Mouse (Mus musculus): Measurements from ENCODE around the gene Gcgr. TPM values are rescaled to one million over a fixed set of nuclear protein-coding genes. Genes with fewer than 3 reads are reported as not detected.

Gene Gcgr
- polyA plus RNA-seq, 1 experiment = 0.13 TPM

DNA sequence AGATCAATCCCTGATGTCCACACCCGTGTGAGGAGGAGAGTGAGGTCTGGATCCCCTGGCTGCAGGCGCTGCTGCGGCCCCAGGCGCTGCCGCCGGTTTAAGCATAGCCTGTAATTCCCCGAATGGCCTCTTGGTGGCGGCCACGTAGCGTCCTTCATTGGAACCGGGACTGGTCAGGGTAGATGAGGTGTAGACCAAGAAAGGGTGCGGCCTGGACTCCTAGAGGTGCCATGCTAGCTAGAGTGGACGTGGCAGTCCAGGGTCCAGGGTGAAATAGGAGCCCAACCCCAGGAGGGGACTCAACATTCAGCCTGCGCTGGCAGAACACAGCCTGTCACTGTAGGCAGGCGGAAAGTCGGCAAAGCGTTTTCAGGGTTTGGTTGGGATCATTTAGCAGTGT is 14.9 kb upstream of the Gcgr start:
- H3K4me3 ChIP-seq (ENCODE audit: insufficient read depth, low read length) = no peak overlapping the region
- no peak for TF ChIP-seq POLR2A (IDR thresholded peaks at IDR 0.05; ENCODE audit: extremely low read depth, insufficient read depth, low read length)
- peak; percentile 94 for TF ChIP-seq CTCF (IDR thresholded peaks at IDR 0.05; ENCODE audit: extremely low read depth, insufficient read depth, low read length)
- no peak overlapping the region for H3K27ac ChIP-seq (ENCODE audit: insufficient read depth, low read length)
- peaks cover 4% of the 10 kb centered on the region; the same call in 1 of the 2 replicates for H3K4me1 ChIP-seq (ENCODE audit: control insufficient read depth, insufficient read depth, low read length)

DNA sequence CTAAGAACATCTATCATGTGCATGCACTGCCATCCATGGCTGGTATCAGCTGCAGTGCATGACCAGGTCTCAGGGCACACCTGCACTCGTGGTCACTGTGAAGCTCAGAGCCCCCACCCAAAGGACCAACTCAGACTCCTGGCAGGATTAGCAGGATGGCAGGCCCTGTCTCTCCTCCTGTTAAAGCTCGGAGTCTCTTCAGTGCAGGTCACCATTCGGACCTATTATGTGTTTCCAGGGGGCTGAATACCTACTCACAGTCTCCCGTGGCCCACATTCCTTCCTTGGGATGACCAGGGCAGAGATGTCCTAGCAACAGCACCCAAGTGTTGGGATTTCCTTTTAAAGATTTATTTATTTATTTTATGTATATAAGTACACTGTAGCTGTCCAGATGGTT is 13.4 kb upstream of the Gcgr start:
- no peak overlapping the region for H3K4me3 ChIP-seq (ENCODE audit: insufficient read depth, low read length)
- peaks cover 4% of the 10 kb centered on the region; the same call in 1 of the 2 replicates for H3K4me1 ChIP-seq (ENCODE audit: control insufficient read depth, insufficient read depth, low read length)
- H3K27ac ChIP-seq (ENCODE audit: insufficient read depth, low read length) = no peak overlapping the region
- no peak for TF ChIP-seq POLR2A (IDR thresholded peaks at IDR 0.05; ENCODE audit: extremely low read depth, insufficient read depth, low read length)
- no peak for TF ChIP-seq CTCF (IDR thresholded peaks at IDR 0.05; ENCODE audit: extremely low read depth, insufficient read depth, low read length)

DNA sequence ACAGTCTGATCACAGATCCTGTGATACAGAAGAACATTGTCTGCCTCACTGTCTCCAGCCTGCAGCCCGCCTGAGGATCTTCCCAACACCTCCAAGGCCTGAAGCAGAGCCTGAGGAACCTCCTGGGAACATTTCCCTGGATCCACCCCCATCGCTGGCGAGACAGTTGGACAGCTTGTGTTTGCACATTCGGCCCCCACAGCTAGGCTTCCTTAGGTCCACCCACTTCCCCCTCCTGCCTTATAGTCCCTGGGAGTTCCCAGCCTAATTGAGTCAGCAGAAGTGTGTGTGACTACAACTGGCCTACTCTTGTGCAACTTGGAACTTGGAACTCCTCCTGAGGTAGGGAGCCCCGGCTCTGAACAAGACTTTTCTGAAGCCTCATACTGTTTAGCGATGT is 12.5 kb upstream of the Gcgr start:
- TF ChIP-seq CTCF (IDR thresholded peaks at IDR 0.05; ENCODE audit: extremely low read depth, insufficient read depth, low read length) (no peak), POLR2A (IDR thresholded peaks at IDR 0.05; ENCODE audit: extremely low read depth, insufficient read depth, low read length) (no peak)
- Histone ChIP-seq H3K27ac (ENCODE audit: insufficient read depth, low read length) (no peak overlapping the region), H3K4me3 (ENCODE audit: insufficient read depth, low read length) (no peak overlapping the region), H3K4me1 (ENCODE audit: control insufficient read depth, insufficient read depth, low read length) (peaks cover 4% of the 10 kb centered on the region; the same call in 1 of the 2 replicates)

DNA sequence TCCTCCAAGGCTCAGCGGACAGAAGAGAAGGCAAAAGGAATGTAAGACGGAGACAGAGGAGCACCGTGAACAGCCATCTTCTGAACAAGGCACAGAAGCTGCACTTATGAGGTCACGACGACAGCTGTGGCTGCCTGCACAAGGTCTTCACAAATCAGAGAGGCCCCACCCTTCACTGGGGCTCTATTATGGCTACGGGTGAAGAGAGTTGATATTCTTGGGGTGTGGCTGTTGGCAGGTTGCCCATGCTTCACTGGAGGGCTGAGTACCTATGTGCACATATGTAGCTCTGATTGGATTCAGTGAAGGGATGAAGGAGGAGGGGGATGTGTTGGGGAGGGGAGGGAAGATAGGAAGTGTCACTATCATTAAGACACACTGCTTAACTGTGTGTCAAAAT is 11.9 kb upstream of the Gcgr start:
- Histone ChIP-seq H3K27ac (ENCODE audit: insufficient read depth, low read length) (no peak overlapping the region), H3K4me3 (ENCODE audit: insufficient read depth, low read length) (no peak overlapping the region), H3K4me1 (ENCODE audit: control insufficient read depth, insufficient read depth, low read length) (peaks cover 4% of the 10 kb centered on the region; the same call in 1 of the 2 replicates)
- TF ChIP-seq CTCF (IDR thresholded peaks at IDR 0.05; ENCODE audit: extremely low read depth, insufficient read depth, low read length) (no peak), POLR2A (IDR thresholded peaks at IDR 0.05; ENCODE audit: extremely low read depth, insufficient read depth, low read length) (no peak)

DNA sequence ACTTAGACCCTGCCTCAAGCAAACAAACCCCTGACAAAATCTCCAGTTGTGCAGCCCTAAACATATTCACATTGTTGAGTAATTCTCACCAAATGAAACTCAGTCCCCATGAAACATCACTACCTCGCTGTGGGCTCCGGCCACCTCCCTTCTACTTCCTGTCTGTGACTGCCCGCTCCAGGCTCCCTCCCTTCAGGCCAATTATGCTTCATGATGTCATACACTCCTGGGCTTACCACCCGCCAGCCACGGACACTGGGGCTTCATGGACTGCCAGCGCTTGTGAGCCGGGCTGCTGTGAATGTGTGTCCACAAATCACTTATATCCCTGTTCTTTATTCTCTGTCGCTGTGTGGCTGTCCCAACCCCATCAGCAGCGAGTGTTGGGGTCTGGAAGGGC is 10.8 kb upstream of the Gcgr start:
- TF ChIP-seq CTCF (IDR thresholded peaks at IDR 0.05; ENCODE audit: extremely low read depth, insufficient read depth, low read length) (no peak), POLR2A (IDR thresholded peaks at IDR 0.05; ENCODE audit: extremely low read depth, insufficient read depth, low read length) (no peak)
- H3K27ac ChIP-seq (ENCODE audit: insufficient read depth, low read length) = no peak overlapping the region
- H3K4me3 ChIP-seq (ENCODE audit: insufficient read depth, low read length) = no peak overlapping the region
- H3K4me1 ChIP-seq (ENCODE audit: control insufficient read depth, insufficient read depth, low read length) = peaks cover 4% of the 10 kb centered on the region; the same call in 1 of the 2 replicates

DNA sequence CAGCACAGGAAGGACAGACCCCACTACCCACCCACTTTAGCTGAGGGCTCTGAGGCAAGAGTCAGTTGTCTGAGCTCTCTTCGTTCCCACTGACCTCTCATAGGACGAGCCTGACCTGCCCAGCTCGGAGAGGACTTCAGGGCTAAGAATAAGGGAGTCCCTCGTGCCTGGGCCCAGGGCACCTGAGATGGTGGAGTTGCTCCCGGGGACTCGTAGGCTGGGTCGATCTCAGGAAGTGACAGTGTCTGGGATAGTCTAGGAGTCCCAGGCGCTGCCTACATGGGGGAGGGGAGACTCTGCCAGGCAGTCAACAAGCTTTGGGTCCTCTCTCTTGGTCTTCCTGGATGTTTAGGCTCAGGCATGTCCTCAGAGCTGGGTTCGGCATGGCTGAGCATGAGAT is 10.0 kb upstream of the Gcgr start:
- H3K4me1 ChIP-seq (ENCODE audit: control insufficient read depth, insufficient read depth, low read length) = peaks cover 4% of the 10 kb centered on the region; the same call in 1 of the 2 replicates
- no peak overlapping the region for H3K27ac ChIP-seq (ENCODE audit: insufficient read depth, low read length)
- TF ChIP-seq CTCF (IDR thresholded peaks at IDR 0.05; ENCODE audit: extremely low read depth, insufficient read depth, low read length) (no peak), POLR2A (IDR thresholded peaks at IDR 0.05; ENCODE audit: extremely low read depth, insufficient read depth, low read length) (no peak)
- no peak overlapping the region for H3K4me3 ChIP-seq (ENCODE audit: insufficient read depth, low read length)

DNA sequence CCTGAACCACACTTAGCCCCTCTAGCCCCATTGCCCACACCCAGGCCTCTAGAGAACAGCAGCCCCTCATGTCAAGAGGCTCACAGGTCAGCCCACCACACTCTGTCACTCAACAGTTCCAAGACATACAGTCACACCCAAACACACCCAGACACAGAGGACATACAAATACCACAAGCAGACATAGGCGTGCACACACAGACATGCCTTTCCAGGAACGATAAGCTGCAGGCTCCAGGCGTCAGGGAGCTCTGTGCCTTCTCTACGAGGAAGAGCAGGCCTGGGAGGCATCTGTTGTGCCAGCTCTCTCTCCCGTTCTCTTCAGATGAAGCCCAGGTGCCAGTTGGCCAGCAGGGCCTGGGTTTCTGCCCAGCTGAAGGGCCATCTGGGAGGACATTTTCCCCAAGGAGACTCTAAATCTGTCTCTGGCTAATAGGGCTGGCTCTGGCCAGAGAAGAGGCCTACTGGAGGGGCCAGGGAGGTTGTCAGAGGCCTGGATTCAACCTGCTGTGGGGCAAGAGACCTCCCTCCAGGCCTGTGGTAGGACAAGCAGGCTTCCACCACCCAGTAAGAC is 9.4 kb upstream of the Gcgr start:
- peaks cover 4% of the 10 kb centered on the region; the same call in 1 of the 2 replicates for H3K4me1 ChIP-seq (ENCODE audit: control insufficient read depth, insufficient read depth, low read length)
- H3K4me3 ChIP-seq (ENCODE audit: insufficient read depth, low read length) = no peak overlapping the region
- no peak overlapping the region for H3K27ac ChIP-seq (ENCODE audit: insufficient read depth, low read length)
- TF ChIP-seq POLR2A (IDR thresholded peaks at IDR 0.05; ENCODE audit: extremely low read depth, insufficient read depth, low read length) = no peak
- no peak for TF ChIP-seq CTCF (IDR thresholded peaks at IDR 0.05; ENCODE audit: extremely low read depth, insufficient read depth, low read length)

DNA sequence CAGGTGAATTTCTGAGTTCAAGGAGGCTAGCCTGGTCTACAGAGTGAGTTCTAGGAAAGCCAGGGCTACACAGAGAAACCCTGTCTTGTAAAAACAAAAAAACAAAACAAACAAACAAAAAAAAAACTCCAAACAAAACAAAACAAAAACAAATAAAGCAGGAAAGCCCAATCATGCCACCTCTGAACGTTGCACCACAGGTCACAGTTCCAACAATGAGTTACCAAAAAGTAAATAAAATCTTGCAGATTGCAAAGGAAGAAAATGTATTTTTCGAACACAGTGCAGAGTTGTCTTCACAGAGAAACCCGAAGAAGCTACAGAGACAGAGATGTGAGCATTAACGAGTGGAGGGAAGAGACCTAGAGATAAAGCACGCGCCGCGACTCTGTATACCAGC is 7.9 kb upstream of the Gcgr start:
- H3K4me3 ChIP-seq (ENCODE audit: insufficient read depth, low read length) = no peak overlapping the region
- TF ChIP-seq CTCF (IDR thresholded peaks at IDR 0.05; ENCODE audit: extremely low read depth, insufficient read depth, low read length) (no peak), POLR2A (IDR thresholded peaks at IDR 0.05; ENCODE audit: extremely low read depth, insufficient read depth, low read length) (no peak)
- H3K4me1 ChIP-seq (ENCODE audit: control insufficient read depth, insufficient read depth, low read length) = peaks cover 4% of the 10 kb centered on the region; the same call in 1 of the 2 replicates
- no peak overlapping the region for H3K27ac ChIP-seq (ENCODE audit: insufficient read depth, low read length)

DNA sequence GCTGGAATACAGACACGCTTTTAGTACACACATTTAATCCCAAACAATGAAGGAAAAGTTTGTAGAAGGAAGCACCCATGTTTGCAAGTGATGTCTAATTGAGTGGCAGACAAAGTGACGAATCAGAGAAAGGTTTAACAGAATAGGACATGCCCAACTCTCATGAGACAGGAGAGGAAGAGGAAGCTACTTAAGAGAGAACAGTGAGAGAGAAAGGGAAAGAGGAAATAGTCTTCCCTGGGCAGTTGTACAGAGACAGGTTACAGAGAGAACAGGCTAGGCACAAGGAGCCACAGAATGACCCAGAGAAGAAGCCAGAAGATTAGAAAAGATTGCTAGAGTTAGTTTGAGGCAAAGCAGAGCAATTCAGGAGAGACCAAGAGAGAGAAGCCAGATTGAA is 4.5 kb upstream of the Gcgr start:
- no peak overlapping the region for H3K4me3 ChIP-seq (ENCODE audit: insufficient read depth, low read length)
- no peaks in the 10 kb centered on the region for H3K4me1 ChIP-seq (ENCODE audit: control insufficient read depth, insufficient read depth, low read length)
- TF ChIP-seq CTCF (IDR thresholded peaks at IDR 0.05; ENCODE audit: extremely low read depth, insufficient read depth, low read length) = no peak
- no peak for TF ChIP-seq POLR2A (IDR thresholded peaks at IDR 0.05; ENCODE audit: extremely low read depth, insufficient read depth, low read length)
- no peak overlapping the region for H3K27ac ChIP-seq (ENCODE audit: insufficient read depth, low read length)

DNA sequence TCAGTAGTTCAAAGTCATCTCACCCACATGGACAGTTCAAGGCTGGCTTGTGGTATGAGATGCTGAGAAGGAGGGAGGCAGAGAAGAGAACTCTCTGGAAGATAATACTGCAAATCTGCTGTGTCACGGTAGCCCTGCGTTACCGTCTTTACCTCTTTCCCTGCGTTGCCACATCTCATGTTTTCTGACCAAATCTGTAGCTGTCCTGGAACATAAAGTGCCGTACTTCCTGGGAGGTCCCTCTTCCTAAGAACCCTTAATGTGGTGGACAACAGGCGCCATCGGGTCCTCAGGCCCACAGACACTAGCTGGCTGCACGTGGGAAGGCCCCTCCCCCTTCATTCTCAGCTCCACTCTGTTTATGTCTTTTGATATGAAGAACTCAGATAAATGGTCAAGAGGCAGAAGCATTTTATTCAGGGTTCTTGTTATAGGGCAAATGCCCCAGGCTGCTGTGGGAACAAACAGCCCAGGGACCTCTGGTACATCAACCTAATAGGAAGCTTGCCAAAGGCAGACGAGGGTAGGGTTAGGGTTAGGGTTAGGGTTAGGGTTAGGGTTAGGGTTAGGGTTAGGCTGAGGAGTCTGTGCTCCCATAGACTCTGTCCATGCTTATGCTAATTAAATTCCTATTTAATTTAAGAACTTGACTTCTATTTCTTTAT is 2.7 kb upstream of the Gcgr start:
- Histone ChIP-seq H3K4me3 (ENCODE audit: insufficient read depth, low read length) (no peak overlapping the region), H3K4me1 (ENCODE audit: control insufficient read depth, insufficient read depth, low read length) (no peaks in the 10 kb centered on the region), H3K27ac (ENCODE audit: insufficient read depth, low read length) (no peak overlapping the region)
- no peak for TF ChIP-seq CTCF (IDR thresholded peaks at IDR 0.05; ENCODE audit: extremely low read depth, insufficient read depth, low read length)
- TF ChIP-seq POLR2A (IDR thresholded peaks at IDR 0.05; ENCODE audit: extremely low read depth, insufficient read depth, low read length) = no peak
